Mouse (Mus musculus): Measurements from ENCODE around the gene Gm13279.
"Not testable (repeated sequence)": the region's sequence is repeated elsewhere in the genome, so short reads cannot be mapped to it uniquely, and the experiment has no call there.

Gm13279 gene

GRCm38 (mm10) chr4:88793936-88794675, 3.1 kb upstream of the Gm13279 start, which contains the start of gene Gm13275:
TSS of gene Gm13275 (plus strand) at chr4:88794487.
- not testable (repeated sequence) for DNase-seq (ENCODE audit: low spot score)

GRCm38 (mm10) chr4:88799365-88799764, 2.2 kb downstream of the Gm13279 start, which contains the start of gene Gm13285:
TSS of gene Gm13285 (plus strand) at chr4:88799665.
- not testable (repeated sequence) for DNase-seq (ENCODE audit: low spot score)

GRCm38 (mm10) chr4:88802954-88803353, 5.8 kb downstream of the Gm13279 start, which contains the start of gene Gm13287:
TSS of gene Gm13287 (plus strand) at chr4:88803254.
- not testable (repeated sequence) for DNase-seq (ENCODE audit: low spot score)

DNA sequence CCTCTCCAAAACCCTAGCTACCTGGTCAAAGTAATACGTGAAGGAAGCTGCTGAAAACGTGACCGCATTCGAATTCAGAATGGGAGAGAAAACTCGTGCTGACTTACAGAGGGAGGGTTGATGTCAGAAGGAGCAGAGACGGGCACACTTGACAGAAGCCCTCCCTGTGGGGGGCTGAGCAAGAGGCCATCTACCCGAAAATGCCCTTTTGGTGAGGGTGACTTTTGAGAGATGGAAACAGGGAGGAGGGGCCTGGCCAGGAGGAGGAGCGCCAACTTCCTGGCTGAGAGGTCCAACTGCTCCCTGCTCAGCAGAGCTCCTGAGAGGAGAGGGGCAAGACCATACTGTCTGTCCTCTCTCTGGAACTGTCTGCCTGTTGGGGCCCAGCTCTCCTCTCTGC, 8.0 kb downstream of the Gm13279 start, which contains the start of gene Gm13288:
Gene Gm13288, plus strand, starts transcription at position 301 of the 400 bp plus-strand sequence.
- DNase-seq (ENCODE audit: low spot score): not testable (repeated sequence)

DNA sequence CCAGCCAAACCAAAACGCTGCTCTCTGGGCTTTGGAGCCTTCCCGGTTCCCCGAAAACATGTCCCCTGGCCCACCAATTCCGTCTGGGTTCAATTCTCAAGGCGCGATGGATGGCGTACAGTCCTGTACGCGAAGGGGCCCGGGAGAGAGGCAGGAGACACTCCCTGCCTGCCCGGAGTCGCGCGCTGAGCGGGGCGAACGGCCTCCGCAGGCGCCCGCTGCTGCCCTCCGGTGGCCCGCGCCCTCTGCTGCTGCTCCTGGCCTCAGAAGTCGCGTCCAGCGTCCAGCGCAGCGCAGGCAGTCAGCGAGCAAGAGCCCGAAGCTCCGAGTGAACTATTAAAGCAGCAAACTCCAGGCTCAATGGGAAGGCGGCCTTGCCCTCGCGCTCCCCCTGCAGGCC, 8.6 kb downstream of the Gm13279 start:
- DNase-seq (ENCODE audit: low spot score): not testable (repeated sequence)

GRCm38 (mm10) chr4:88815928-88816327, 18.7 kb downstream of the Gm13279 start, which contains the start of gene Ifna7:
TSS of gene Ifna7 (plus strand) at chr4:88816228.
- DNase-seq (ENCODE audit: low spot score): no peak

DNA sequence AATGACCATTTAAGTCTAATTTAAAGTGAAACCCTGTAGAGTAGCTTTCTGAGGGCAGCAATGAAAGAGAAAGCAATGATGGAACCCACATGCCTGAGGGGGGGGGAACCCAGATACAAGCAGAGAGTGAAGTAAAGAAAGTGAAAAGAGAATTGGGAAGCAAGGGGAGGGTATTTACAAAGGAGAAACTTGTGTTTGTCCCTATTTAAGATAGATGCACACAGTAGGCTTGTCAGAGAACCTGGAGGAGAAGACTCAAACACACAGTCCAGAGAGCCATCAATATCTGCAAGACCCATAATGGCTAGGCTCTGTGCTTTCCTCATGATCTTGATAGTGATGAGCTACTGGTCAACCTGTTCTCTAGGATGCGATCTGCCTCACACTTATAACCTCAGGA, 22.5 kb downstream of the Gm13279 start, which contains the start of gene Ifna11:
Gene Ifna11, plus strand, starts transcription at position 301 of the 400 bp plus-strand sequence.
- DNase-seq (ENCODE audit: low spot score): no peak

- no peak for DNase-seq (ENCODE audit: low spot score)
Observed at GRCm38 (mm10) chr4:88822995-88823394, 25.8 kb downstream of the Gm13279 start.

DNA sequence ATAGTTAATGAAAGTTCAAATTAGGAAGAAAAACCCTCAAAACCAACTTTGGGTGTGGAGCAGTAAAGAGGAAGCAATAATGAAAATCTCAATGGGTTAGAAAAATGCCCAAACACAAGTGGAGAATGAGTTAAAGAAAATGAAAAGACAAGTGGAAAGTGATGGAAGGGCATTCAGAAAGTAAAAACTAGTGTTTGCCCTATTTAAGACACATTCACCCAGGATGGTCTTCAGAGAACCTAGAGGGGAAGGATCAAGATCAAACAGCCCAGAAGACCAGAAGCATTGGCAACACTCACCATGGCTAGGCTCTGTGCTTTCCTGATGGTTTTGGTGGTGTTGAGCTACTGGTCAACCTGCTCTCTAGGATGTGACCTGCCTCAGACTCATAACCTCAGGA, 29.9 kb downstream of the Gm13279 start, which contains the start of gene Ifna6:
Gene Ifna6, plus strand, starts transcription at position 301 of the 400 bp plus-strand sequence.
- not testable (repeated sequence) for DNase-seq (ENCODE audit: low spot score)

- DNase-seq (ENCODE audit: low spot score): no peak
Observed at GRCm38 (mm10) chr4:88830523-88830922, 33.3 kb downstream of the Gm13279 start.

- not testable (repeated sequence) for DNase-seq (ENCODE audit: low spot score)
Observed at GRCm38 (mm10) chr4:88835225-88835624, 38.0 kb downstream of the Gm13279 start, which contains the start of gene Ifna5. TSS of gene Ifna5 (plus strand) at chr4:88835525.

GRCm38 (mm10) chr4:88838828-88839227, 41.6 kb downstream of the Gm13279 start:
- no peak for DNase-seq (ENCODE audit: low spot score)

GRCm38 (mm10) chr4:88840058-88840457, 42.9 kb downstream of the Gm13279 start:
- DNase-seq (ENCODE audit: low spot score): no peak

- no peak for DNase-seq (ENCODE audit: low spot score)
Observed at GRCm38 (mm10) chr4:88841438-88841911, 44.3 kb downstream of the Gm13279 start, which contains the start of gene Ifna4. TSS of gene Ifna4 (plus strand) at chr4:88841861.

DNA sequence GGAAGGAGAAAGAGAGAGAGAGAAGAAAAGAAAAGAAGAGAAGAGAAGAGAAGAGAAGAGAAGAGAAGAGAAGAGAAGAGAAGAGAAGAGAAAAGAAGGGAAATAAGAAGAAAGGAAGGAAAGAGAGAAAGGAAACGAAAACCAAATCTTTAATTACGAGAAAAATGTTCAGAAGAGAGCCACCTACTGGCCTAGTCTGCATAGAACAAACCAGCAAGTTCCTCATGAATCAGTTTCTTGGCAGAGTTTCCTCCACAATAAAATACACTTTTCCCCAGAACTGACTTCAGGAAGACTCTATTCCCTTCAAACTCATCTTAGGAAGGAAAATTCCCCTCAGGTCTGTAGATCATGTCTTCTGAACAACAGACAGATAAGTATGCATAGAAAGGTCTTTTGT, 48.1 kb downstream of the Gm13279 start:
- no peak for DNase-seq (ENCODE audit: low spot score)
